Mouse (Mus musculus): ENCODE results near the gene Pcyt2. TPM values are rescaled to one million over a fixed set of nuclear protein-coding genes. Genes with fewer than 3 reads are reported as not detected.

Gene Pcyt2
- polyA plus RNA-seq, 1 experiment from 2014 or later = 126 TPM

- no peaks in the 10 kb centered on the region for H3K27me3 ChIP-seq
- no peak for ATAC-seq (ENCODE audit: borderline replicate concordance, extremely low read depth, low FRiP score, low TSS enrichment)
- no peak overlapping the region for H3K9ac ChIP-seq
- H3K4me2 ChIP-seq = no peak overlapping the region
- peaks cover 35% of the 10 kb centered on the region for H3K36me3 ChIP-seq
- H3K9me3 ChIP-seq = no peaks in the 10 kb centered on the region
- H3K4me1 ChIP-seq = peaks cover 37% of the 10 kb centered on the region
- H3K4me3 ChIP-seq = no peak overlapping the region
- H3K27ac ChIP-seq = no peak overlapping the region
Observed at GRCm38 (mm10) chr11:120575940-120576339, 41.8 kb downstream of the Pcyt2 start.

- 89% methylated on average over 2 of the region's 2 CpGs for WGBS
- Histone ChIP-seq H3K27ac (no peak overlapping the region), H3K4me3 (no peak overlapping the region), H3K4me2 (no peak overlapping the region), H3K27me3 (no peaks in the 10 kb centered on the region), H3K4me1 (peaks cover 36% of the 10 kb centered on the region), H3K9me3 (no peaks in the 10 kb centered on the region), H3K36me3 (peaks cover 44% of the 10 kb centered on the region), H3K9ac (no peak overlapping the region)
- no peak for ATAC-seq (ENCODE audit: borderline replicate concordance, extremely low read depth, low FRiP score, low TSS enrichment)
Observed at GRCm38 (mm10) chr11:120575046-120575445, 42.7 kb downstream of the Pcyt2 start.

DNA sequence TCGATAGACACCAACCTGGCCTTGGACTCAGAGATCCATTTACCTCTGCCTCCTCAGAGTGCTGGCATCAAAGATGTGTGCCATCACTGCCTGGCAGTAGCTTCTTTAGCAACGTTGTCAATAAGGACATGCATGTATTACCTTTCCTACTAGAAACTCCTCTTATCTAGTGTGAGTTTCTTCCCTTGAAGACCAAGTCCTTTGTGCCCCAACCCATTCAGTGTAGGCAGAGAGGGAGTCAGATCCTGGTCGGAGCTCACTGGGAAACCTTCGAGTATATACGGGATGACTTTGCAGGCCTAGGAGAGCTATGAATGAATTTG is 43.5 kb downstream of the Pcyt2 start:
- WGBS = 31% methylated on average over 5 of the region's 5 CpGs
- Histone ChIP-seq H3K4me2 (peak overlapping the region; percentile 76), H3K27ac (no peak overlapping the region), H3K27me3 (no peaks in the 10 kb centered on the region), H3K9ac (peak overlapping the region; percentile 88), H3K4me1 (peaks cover 28% of the 10 kb centered on the region), H3K4me3 (peak overlapping the region; percentile 88), H3K9me3 (no peaks in the 10 kb centered on the region), H3K36me3 (peaks cover 41% of the 10 kb centered on the region)
- no peak for ATAC-seq (ENCODE audit: borderline replicate concordance, extremely low read depth, low FRiP score, low TSS enrichment)

GRCm38 (mm10) chr11:120573585-120574277 is 44.0 kb downstream of the Pcyt2 start:
- no peaks in the 10 kb centered on the region for H3K9me3 ChIP-seq
- 0 out of 2 replicates have a peak, but pooled peaks have one; percentile 1 for ATAC-seq (ENCODE audit: borderline replicate concordance, extremely low read depth, low FRiP score, low TSS enrichment)
- WGBS = under 1% methylated on average over 23 of the region's 23 CpGs
- H3K27ac ChIP-seq = peak overlapping the region; percentile 93
- peak overlapping the region; percentile 88 for H3K9ac ChIP-seq
- peak overlapping the region; percentile 88 for H3K4me3 ChIP-seq
- H3K4me1 ChIP-seq = peaks cover 23% of the 10 kb centered on the region
- H3K27me3 ChIP-seq = no peaks in the 10 kb centered on the region
- peaks cover 40% of the 10 kb centered on the region for H3K36me3 ChIP-seq
- H3K4me2 ChIP-seq = peak overlapping the region; percentile 76

DNA sequence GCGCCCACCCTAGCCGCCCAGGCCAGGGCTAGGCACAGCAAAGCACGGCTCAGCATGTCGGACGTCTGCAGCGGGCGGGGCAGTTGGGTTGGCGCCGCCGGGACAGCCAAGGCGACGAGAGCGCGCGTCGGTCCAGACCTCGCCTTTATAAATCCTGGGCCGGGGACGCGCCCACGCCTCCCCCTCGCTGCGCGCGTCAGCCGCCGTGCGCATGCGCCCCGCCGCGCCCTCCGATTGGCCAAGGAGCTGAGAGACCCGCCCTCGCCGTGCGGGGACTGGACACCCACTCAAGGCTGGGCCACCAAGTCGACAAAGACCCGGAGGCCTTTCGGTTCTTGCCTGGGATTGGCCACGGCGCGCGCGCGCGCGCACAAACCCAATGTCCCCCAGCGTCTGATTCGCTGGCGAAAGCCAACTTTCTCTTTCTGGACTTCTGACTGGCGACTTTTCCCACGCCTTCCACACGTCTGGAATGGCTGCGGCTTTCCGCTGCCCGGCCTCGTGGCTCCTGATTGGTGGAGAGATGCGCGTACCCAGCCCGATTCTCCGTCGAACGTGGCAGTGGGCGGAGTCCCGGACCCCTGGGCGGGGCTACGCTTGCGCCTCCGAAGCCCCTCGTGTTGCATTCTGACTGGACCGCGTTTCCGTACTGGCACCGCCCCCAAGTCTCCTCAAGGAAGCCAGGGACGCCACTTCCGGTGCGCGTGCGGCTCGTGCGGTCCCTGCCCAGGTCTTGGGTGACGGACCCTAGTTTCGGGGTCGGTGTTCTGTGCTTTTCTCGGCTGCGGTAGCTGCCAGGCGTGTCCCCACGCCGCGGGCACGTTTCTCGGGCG is 44.8 kb downstream of the Pcyt2 start, which contains the start of gene P4hb:
Gene P4hb (minus strand): TSS at position 502 of the 833 bp plus-strand sequence.
- peak within 1 kb of the TSS; percentile 94 for H3K9ac ChIP-seq
- peaks cover 21% of the 10 kb centered on the region for H3K4me1 ChIP-seq
- under 1% methylated on average over 94 of the region's 94 CpGs for WGBS
- peaks cover 40% of the 10 kb centered on the region for H3K36me3 ChIP-seq
- H3K4me3 ChIP-seq = peak within 1 kb of the TSS; percentile 88
- H3K27me3 ChIP-seq = no peaks in the 10 kb centered on the region
- H3K9me3 ChIP-seq = no peaks in the 10 kb centered on the region
- peak within 1 kb of the TSS; percentile 76 for H3K4me2 ChIP-seq
- peak; percentile 97 for ATAC-seq (ENCODE audit: borderline replicate concordance, extremely low read depth, low FRiP score, low TSS enrichment)
- peak within 1 kb of the TSS; percentile 93 for H3K27ac ChIP-seq

DNA sequence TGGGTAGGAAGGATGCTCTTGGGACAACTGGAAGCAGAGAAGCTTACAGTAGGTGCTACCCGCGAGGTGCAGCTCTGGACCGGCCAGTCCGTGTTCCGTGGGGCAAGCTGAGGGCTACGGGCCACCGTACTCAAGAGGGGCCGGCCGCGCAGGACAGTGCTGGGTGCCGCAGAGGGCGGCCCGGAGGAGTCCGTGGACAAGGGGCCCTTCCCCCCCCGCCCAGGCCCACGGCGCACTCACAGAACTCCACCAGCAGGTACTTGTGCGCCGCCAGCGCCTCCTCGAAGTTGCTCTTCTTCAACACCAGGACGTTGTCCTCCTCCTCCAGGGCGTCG is 45.4 kb downstream of the Pcyt2 start:
- H3K4me2 ChIP-seq = peak overlapping the region; percentile 70
- peak overlapping the region; percentile 93 for H3K27ac ChIP-seq
- peaks cover 40% of the 10 kb centered on the region for H3K36me3 ChIP-seq
- H3K4me1 ChIP-seq = peaks cover 21% of the 10 kb centered on the region
- peak; percentile 32 for ATAC-seq (ENCODE audit: borderline replicate concordance, extremely low read depth, low FRiP score, low TSS enrichment)
- no peaks in the 10 kb centered on the region for H3K9me3 ChIP-seq
- H3K9ac ChIP-seq = peak overlapping the region; percentile 94
- no peaks in the 10 kb centered on the region for H3K27me3 ChIP-seq
- H3K4me3 ChIP-seq = peak overlapping the region; percentile 88
- 0% methylated on average over 23 of the region's 24 CpGs for WGBS

DNA sequence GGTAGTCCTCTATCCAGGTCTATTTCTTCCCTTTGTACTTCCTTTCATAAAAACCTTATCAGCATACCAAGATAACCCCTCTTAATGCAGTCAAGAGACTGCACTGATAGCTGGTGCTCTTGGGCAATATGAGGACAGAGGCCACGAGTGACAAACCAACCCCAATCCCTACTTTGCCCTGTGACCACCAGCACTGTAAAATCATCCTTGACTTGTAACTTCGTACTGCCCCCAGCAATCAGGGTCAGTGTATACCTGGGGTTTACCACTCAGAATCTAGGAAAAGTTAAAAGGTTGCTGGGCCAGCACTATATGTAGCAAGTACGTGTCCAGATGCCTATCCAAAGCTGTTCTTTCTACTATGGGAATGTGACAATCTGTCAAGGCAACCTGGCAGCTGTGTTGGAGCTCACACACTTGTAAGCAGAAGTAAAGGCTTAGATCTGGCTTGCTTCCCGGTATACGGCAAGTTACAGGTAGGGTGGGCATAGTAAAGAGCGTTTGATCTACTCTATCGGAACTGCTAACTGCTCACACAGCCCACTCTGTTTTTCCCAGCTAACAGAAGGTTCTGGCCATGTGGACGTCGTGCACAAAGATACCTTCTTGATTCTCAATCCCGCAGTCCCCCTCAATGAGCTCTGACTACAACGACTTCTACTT is 45.9 kb downstream of the Pcyt2 start:
- peak overlapping the region; percentile 94 for H3K9ac ChIP-seq
- peaks cover 21% of the 10 kb centered on the region for H3K4me1 ChIP-seq
- peak overlapping the region; percentile 70 for H3K4me2 ChIP-seq
- peak overlapping the region; percentile 88 for H3K4me3 ChIP-seq
- peaks cover 41% of the 10 kb centered on the region for H3K36me3 ChIP-seq
- peak overlapping the region; percentile 93 for H3K27ac ChIP-seq
- ATAC-seq (ENCODE audit: borderline replicate concordance, extremely low read depth, low FRiP score, low TSS enrichment) = no peak
- 5% methylated on average over 11 of the region's 11 CpGs for WGBS
- no peaks in the 10 kb centered on the region for H3K27me3 ChIP-seq
- no peaks in the 10 kb centered on the region for H3K9me3 ChIP-seq

DNA sequence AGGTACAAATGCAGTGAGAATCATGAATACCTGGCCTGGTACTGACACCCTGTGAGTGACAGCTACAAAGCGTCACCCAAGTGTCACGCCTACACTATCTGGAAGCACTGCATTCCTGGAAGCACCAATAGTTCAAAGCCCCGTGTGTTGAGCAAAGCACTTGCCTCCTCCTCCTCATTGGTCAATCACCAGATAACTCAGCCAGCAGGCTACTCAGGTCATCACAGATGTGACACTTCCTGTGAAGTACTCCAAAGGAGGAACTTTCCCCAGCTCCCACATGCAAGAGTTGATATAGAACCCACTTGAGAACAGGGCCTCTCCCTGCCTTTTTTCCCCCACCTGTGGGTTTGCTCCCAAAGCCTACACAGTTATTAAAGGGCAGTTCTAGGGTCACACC is 46.6 kb downstream of the Pcyt2 start:
- ATAC-seq (ENCODE audit: borderline replicate concordance, extremely low read depth, low FRiP score, low TSS enrichment) = no peak
- H3K36me3 ChIP-seq = peaks cover 49% of the 10 kb centered on the region
- H3K27ac ChIP-seq = no peak overlapping the region
- whole genome bisulfite sequencing = 45% methylated on average over 3 of the region's 3 CpGs
- peak overlapping the region; percentile 88 for H3K4me3 ChIP-seq
- H3K4me2 ChIP-seq = peak overlapping the region; percentile 70
- H3K9me3 ChIP-seq = no peaks in the 10 kb centered on the region
- no peaks in the 10 kb centered on the region for H3K27me3 ChIP-seq
- H3K4me1 ChIP-seq = peaks cover 21% of the 10 kb centered on the region
- H3K9ac ChIP-seq = peak overlapping the region; percentile 94

GRCm38 (mm10) chr11:120568324-120568723 is 49.4 kb downstream of the Pcyt2 start:
- H3K27me3 ChIP-seq = no peaks in the 10 kb centered on the region
- no peak overlapping the region for H3K9ac ChIP-seq
- H3K4me3 ChIP-seq = no peak overlapping the region
- peaks cover 76% of the 10 kb centered on the region for H3K36me3 ChIP-seq
- H3K4me2 ChIP-seq = no peak overlapping the region
- H3K9me3 ChIP-seq = no peaks in the 10 kb centered on the region
- ATAC-seq (ENCODE audit: borderline replicate concordance, extremely low read depth, low FRiP score, low TSS enrichment) = no peak
- H3K27ac ChIP-seq = no peak overlapping the region
- peaks cover 13% of the 10 kb centered on the region for H3K4me1 ChIP-seq
- 90% methylated on average over 6 of the region's 6 CpGs for WGBS

DNA sequence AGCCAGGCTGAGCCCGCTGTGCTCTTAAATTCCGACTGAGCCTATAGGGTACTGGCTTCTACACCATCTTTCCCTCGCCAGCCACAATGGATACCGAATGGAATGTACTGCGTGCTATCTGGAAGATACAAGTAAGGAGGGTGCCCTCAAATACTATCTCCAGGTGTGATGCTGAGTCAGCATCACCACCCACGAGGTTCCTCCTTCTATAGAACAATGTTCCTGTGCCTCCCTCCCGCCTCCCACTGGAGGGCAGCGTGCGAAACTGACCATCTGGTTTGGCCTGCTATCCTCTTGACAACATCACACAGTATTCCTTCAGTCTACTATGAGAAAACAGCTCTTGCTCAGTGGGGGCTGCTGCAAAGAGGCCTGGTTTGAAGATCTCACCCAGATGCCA is 52.6 kb downstream of the Pcyt2 start:
- Histone ChIP-seq H3K27me3 (no peaks in the 10 kb centered on the region), H3K4me1 (no peaks in the 10 kb centered on the region), H3K9ac (no peak overlapping the region), H3K36me3 (peaks cover 94% of the 10 kb centered on the region), H3K27ac (no peak overlapping the region), H3K4me3 (no peak overlapping the region), H3K9me3 (no peaks in the 10 kb centered on the region), H3K4me2 (no peak overlapping the region)
- no peak for ATAC-seq (ENCODE audit: borderline replicate concordance, extremely low read depth, low FRiP score, low TSS enrichment)
- 85% methylated on average over 9 of the region's 9 CpGs for WGBS

GRCm38 (mm10) chr11:120562949-120563348 is 54.8 kb downstream of the Pcyt2 start:
- ATAC-seq (ENCODE audit: borderline replicate concordance, extremely low read depth, low FRiP score, low TSS enrichment) = no peak
- no peak overlapping the region for H3K9ac ChIP-seq
- H3K9me3 ChIP-seq = no peaks in the 10 kb centered on the region
- no peak overlapping the region for H3K4me3 ChIP-seq
- H3K27ac ChIP-seq = no peak overlapping the region
- 94% methylated on average over 13 of the region's 13 CpGs for WGBS
- H3K4me2 ChIP-seq = no peak overlapping the region
- H3K4me1 ChIP-seq = no peaks in the 10 kb centered on the region
- H3K27me3 ChIP-seq = no peaks in the 10 kb centered on the region
- H3K36me3 ChIP-seq = peaks cover 93% of the 10 kb centered on the region

Data from lung, embryonic 15.5 days (tissue).